Mouse (Mus musculus) thymus, adult 2 months (tissue): ENCODE results near the gene BC030499. TPM values are rescaled to one million over a fixed set of nuclear protein-coding genes. Genes with fewer than 3 reads are reported as not detected.
A peak's percentile ranks its signal among the peaks of the same experiment; 100 is the strongest.

Source experiments
- DNase-seq: peaks from one replicate; pipeline ENCODE4 v3.0.0; 2021
- H3K27ac ChIP-seq: fragments of 200-500 bp; 2 replicates; pipeline ENCODE4 v1.5.1; 2012; ENCODE audit warnings: low read length, control low read depth; ENCODE audit not compliant: control insufficient read depth, insufficient read depth
- H3K27me3 ChIP-seq: fragments of 200-500 bp; 2 replicates; pipeline ENCODE4 v1.6.1; 2012; ENCODE audit warnings: mild to moderate bottlenecking, low read length, moderate library complexity, mixed read lengths; ENCODE audit not compliant: control insufficient read depth, insufficient read depth
- H3K36me3 ChIP-seq: fragments of 200-500 bp; 2 replicates; pipeline ENCODE4 v1.6.1; 2012; ENCODE audit warnings: mild to moderate bottlenecking, low read length, moderate library complexity; ENCODE audit not compliant: control insufficient read depth, insufficient read depth
- H3K4me1 ChIP-seq: fragments of 200-500 bp; replicated peaks from 2 replicates; pipeline ENCODE4 v1.6.1; 2012; ENCODE audit warnings: low read length; ENCODE audit not compliant: control insufficient read depth, insufficient read depth
- H3K4me3 ChIP-seq: fragments of 200-500 bp; 2 replicates; pipeline ENCODE4 v1.5.1; 2012; ENCODE audit warnings: mild to moderate bottlenecking, low read length, control low read depth, moderate library complexity; ENCODE audit not compliant: control insufficient read depth, insufficient read depth
- CTCF ChIP-seq: fragments of 200-500 bp; IDR thresholded peaks from 2 replicates; pipeline ENCODE4 v1.5.1; 2012; ENCODE audit warnings: mild to moderate bottlenecking, control low read depth, low read length, moderate library complexity, borderline replicate concordance; ENCODE audit not compliant: control insufficient read depth, poor library complexity, insufficient read depth; ENCODE audit errors: extremely low read depth
- POLR2A ChIP-seq: fragments of 200-500 bp; IDR thresholded peaks from 2 replicates; pipeline ENCODE4 v1.6.1; 2012; ENCODE audit warnings: mild to moderate bottlenecking, low read length, control low read depth, moderate library complexity; ENCODE audit not compliant: control insufficient read depth, poor library complexity, insufficient read depth; ENCODE audit errors: extremely low read depth
- WGBS: fragments of 180-500 bp; shearing (Covaris S2); methylation state at CpG from one replicate; pipeline ENCODE4 v1.1.7; 2018; 5-methylcytosine and 5-hydroxymethylcytosine counted together
- polyA plus RNA-seq: library from polyadenylated mRNA; depleted of rRNA; stranded (reverse); fragments of >200 nt; gene quantifications from 2 replicates; pipeline ENCODE4 v1.2.3, GENCODE M21; 2012; rRNA removed

Gene BC030499
- polyA plus RNA-seq = 0.32 and 0.38 TPM in 2 replicates

DNA sequence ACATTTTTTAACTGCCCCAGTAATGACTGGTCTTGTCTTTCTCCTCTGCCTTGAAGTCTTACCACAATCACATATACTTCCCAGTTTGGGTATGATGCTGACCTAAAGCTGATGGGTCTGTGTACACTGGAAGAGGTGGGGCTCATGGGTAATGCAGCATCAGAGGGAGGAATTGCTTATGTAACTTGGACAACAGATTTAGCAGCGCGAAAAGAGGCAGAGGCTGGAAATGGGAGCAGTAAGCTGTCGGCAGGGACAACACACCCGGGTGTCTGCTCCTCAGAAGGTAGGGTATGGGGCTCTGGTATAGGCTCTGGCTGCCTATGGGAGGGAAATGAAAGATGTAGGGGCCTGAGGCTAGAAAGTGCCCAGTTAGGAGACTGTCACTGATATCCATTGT is at the start of gene BC030499:
Gene BC030499, plus strand, starts transcription at position 188 of the 400 bp plus-strand sequence.
- no peak within 1 kb of the TSS for H3K27ac ChIP-seq
- H3K27me3 ChIP-seq = no peaks in the 10 kb centered on the region
- no peak within 1 kb of the TSS for H3K4me3 ChIP-seq
- TF ChIP-seq CTCF = no peak
- TF ChIP-seq POLR2A = no peak
- no peak for DNase-seq
- no peaks in the 10 kb centered on the region for H3K4me1 ChIP-seq
- peaks cover 60% of the 10 kb centered on the region for H3K36me3 ChIP-seq
- WGBS = 93% methylated on average over 4 of the region's 4 CpGs

- DNase-seq = no peak
- TF ChIP-seq CTCF (peak; percentile 45; the same call in 1 of the 2 replicates), POLR2A (no peak)
- WGBS = under 1% methylated on average over 19 of the region's 19 CpGs
- no peaks in the 10 kb centered on the region for H3K27me3 ChIP-seq
- H3K4me3 ChIP-seq = peak overlapping the region; percentile 96
- peaks cover 8% of the 10 kb centered on the region for H3K36me3 ChIP-seq
- peaks cover 2% of the 10 kb centered on the region; the same call in 1 of the 2 replicates for H3K4me1 ChIP-seq
- peak overlapping the region; percentile 10; the same call in 1 of the 2 replicates for H3K27ac ChIP-seq
Observed at GRCm38 (mm10) chr11:78245261-78245626, 45.4 kb upstream of the BC030499 start.

- peaks cover 8% of the 10 kb centered on the region for H3K36me3 ChIP-seq
- WGBS = under 1% methylated on average over 50 of the region's 50 CpGs
- H3K4me3 ChIP-seq = peak within 1 kb of the TSS; percentile 96
- H3K27me3 ChIP-seq = no peaks in the 10 kb centered on the region
- H3K27ac ChIP-seq = peak within 1 kb of the TSS; percentile 94
- DNase-seq = peak; percentile 88
- H3K4me1 ChIP-seq = peaks cover 2% of the 10 kb centered on the region; the same call in 1 of the 2 replicates
- no peak for TF ChIP-seq CTCF
- TF ChIP-seq POLR2A = 0 out of 2 replicates have a peak, but pooled peaks have one; percentile 63
Observed at GRCm38 (mm10) chr11:78245627-78246317, 44.9 kb upstream of the BC030499 start, which contains the start of the genes Sdf2 and Supt6. Gene Sdf2, plus strand, starts transcription at chr11:78245746. Gene Supt6, minus strand, starts transcription at chr11:78245987.

DNA sequence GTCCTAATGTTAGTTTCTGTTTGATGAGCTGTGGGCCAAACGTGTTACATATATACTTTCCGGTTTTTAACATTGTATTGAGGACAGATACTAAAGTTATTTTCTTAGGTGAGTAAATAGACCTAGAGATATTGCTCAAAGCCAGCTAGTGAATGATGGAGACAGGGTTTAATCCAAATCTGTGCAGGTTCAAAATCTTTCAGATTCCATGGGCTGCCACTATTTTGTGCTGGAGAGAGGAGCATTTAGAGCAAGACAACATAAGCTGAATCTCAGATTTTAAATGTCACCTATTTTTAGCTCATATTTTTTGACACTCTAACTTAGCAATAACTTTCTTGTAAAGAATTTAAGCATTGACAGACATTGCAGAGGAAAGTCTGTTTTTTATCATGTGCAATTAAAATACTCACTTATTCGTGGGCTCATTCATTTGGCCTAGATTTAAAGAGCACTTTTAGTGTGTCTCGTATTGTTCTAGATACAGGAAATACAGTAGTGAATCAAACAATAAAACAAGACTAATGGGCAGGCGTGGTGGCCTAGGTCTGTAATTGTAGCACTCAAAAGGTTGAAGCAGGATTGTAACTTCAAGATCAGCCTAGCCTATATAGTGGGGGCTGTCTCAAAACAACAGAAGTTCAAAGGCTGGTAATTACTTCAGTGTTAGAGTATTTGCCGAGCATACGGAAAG is 44.2 kb upstream of the BC030499 start:
- no peak overlapping the region for H3K27ac ChIP-seq
- H3K36me3 ChIP-seq = peaks cover 7% of the 10 kb centered on the region; the same call in 1 of the 2 replicates
- peaks cover 2% of the 10 kb centered on the region; the same call in 1 of the 2 replicates for H3K4me1 ChIP-seq
- no peaks in the 10 kb centered on the region for H3K27me3 ChIP-seq
- H3K4me3 ChIP-seq = peak overlapping the region; percentile 96
- TF ChIP-seq POLR2A (no peak), CTCF (no peak)
- 48% methylated on average over 7 of the region's 7 CpGs for WGBS
- no peak for DNase-seq

DNA sequence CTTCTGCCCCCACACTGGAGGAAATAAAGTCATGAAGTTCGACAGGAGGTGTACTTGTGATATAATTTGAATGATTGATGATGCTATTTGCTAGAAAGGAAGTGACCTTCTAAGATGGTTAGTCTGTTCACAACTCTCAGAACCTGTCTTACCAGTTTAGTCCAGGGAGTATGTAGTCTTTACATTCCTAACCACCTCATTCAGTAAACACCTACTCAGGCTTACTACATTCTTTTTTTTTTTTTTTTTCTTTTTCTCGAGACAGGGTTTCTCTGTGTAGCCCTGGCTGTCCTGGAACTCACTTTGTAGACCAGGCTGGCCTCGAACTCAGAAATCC is 43.7 kb upstream of the BC030499 start:
- 51% methylated on average over 3 of the region's 3 CpGs for WGBS
- TF ChIP-seq POLR2A = no peak
- Histone ChIP-seq H3K27me3 (no peaks in the 10 kb centered on the region), H3K27ac (no peak overlapping the region), H3K36me3 (peaks cover 9% of the 10 kb centered on the region), H3K4me3 (no peak overlapping the region), H3K4me1 (peaks cover 2% of the 10 kb centered on the region; the same call in 1 of the 2 replicates)
- no peak for DNase-seq

DNA sequence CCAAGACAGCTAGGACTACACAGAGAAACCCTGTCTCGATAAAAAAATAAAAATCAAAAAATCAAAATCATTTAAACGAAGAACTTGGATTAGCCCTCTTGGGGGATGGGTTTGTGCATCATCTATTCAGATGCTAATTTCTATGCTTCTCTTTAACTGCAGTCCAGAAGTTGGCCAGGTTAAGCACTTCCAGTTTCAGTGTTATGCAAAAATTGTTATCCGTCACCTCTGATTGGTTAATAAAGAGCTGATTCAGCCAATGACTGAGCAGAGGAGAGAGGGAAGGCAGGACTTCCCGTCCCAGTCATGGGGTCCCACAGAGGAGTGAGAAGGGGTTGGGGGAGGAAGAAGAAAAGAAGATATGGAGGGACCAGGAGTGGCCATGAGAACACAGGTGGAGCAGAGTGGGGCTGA is 42.9 kb upstream of the BC030499 start:
- DNase-seq = no peak
- Histone ChIP-seq H3K27me3 (no peaks in the 10 kb centered on the region), H3K4me3 (no peak overlapping the region), H3K36me3 (peaks cover 14% of the 10 kb centered on the region), H3K4me1 (peaks cover 2% of the 10 kb centered on the region; the same call in 1 of the 2 replicates), H3K27ac (no peak overlapping the region)
- WGBS = 83% methylated on average over 4 of the region's 4 CpGs
- TF ChIP-seq POLR2A (no peak), CTCF (no peak)
